Mouse (Mus musculus) lung, postnatal 0 days (tissue): ENCODE results near the gene Bckdhb.

Source experiments
- CTCF ChIP-seq: IDR thresholded peaks from 2 replicates; pipeline ENCODE4 v1.5.1; 2016; ENCODE audit warnings: antibody characterized with exemption, mild to moderate bottlenecking
- EP300 ChIP-seq: IDR thresholded peaks from 2 replicates; pipeline ENCODE4 v1.6.1; 2016; ENCODE audit warnings: antibody characterized with exemption, mild to moderate bottlenecking, control low read depth

DNA sequence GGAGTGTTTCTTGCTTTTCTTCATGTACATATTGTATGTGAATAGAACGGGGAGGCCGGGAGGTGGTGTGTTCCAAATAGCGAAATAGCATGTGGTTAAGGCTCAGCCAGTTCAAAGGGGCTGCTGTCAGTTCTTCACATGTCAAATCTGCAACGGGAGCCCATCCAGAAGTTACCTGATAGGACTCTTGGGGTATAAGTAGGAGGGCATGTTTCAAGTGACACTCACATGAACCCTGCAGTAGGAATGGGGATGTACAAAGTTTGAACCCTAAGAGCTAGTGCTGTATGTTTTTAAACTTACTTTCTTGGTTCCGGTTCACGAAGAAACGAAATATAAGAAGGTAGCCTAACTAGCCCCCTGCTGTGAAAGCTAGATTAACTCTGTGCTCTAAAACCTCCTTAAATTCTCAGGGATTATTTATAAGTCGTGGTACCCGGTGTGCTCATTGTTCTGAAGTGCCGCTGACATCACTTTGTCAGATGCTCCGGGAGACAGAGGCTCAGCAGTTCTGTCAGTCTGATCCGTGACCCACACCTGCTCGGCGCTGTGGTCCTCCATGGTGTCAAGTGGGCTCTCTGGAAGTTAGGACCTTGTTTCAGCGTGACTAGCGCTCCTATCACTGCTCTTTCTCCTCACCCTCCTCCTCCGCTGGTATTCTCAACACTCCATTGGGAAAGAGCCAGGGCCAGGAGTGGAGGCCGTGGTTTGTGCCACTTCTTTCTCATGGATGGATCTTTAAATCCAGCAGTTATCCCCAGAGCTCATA, 126.1 kb downstream of the Bckdhb start:
- TF ChIP-seq CTCF (no peak), EP300 (no peak)
